Mouse (Mus musculus) cerebellum, adult 2 months (tissue): ENCODE measurements around the gene Supt6.

ENCODE experiments used
- CTCF ChIP-seq: fragments of 200-500 bp; IDR thresholded peaks from 2 replicates; pipeline ENCODE4 v1.5.1; 2011; ENCODE audit warnings: low read depth, mild to moderate bottlenecking, control low read depth, low read length, moderate library complexity, borderline replicate concordance; ENCODE audit not compliant: insufficient read depth
- POLR2A ChIP-seq: fragments of 200-500 bp; IDR thresholded peaks from 2 replicates; pipeline ENCODE4 v1.6.1; 2011; ENCODE audit warnings: low read length, control low read depth, borderline replicate concordance; ENCODE audit not compliant: insufficient read depth

DNA sequence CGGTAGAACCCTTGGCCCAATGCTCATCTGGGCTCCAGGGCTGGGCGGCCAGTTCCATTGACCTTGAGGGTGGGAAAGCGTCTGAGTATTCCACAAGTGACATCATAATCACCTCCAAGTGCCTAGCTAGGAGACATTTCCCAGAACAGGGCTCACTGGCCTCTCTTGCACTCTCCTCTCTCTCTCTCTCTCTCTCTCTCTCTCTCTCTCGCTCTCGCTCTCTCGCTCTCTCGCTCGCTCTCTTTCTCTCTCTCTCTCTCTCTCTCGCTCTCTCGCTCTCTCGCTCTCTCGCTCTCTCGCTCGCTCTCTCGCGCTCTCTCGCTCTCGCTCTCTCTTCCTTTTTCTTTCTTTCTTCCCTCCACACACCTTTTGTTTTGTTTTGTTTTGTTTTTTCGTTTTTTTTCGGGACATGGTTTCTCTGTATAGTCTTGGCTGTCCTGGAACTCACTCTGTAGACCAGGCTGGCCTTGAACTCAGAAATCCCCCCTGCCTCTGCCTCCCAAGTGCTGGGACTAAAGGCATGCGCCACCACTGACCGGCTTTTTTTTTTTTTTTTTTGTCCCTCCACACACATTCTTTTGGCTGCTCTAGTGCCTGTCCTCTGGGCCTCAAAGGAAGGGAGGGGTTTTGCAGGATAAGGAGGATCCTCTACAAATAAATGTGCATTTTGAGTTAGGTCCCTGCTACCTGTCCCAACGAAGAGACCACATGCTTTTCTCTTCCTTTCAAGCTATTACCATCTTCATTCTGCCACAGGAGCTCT is 50.5 kb downstream of the Supt6 start:
- no peak for TF ChIP-seq CTCF
- TF ChIP-seq POLR2A: no peak
